Mouse (Mus musculus) heart, adult 18-20 months (tissue): ENCODE data around the gene Amh. TPM values are rescaled to one million over a fixed set of nuclear protein-coding genes. Genes with fewer than 3 reads are reported as not detected.

Experiments used
- DNase-seq, 2 experiments: peaks; one replicate each; pipeline ENCODE4 v3.0.0; 2021 to 2022; ENCODE audit warnings: mixed read lengths in 1 of 2
- microRNA-seq, 2 experiments: library from miRNA; unstranded; fragments of <30 nt; microRNA quantifications; one replicate each; pipeline ENCODE4 v1.2.0; 2022
- total RNA-seq, 2 experiments: library from RNA; stranded (reverse); gene quantifications; 2 replicates each; pipeline ENCODE4 v1.2.3; 2021

Amh gene
- total RNA-seq, 2 experiments from 2014 or later = 0.33 TPM; not detected in 1

DNA sequence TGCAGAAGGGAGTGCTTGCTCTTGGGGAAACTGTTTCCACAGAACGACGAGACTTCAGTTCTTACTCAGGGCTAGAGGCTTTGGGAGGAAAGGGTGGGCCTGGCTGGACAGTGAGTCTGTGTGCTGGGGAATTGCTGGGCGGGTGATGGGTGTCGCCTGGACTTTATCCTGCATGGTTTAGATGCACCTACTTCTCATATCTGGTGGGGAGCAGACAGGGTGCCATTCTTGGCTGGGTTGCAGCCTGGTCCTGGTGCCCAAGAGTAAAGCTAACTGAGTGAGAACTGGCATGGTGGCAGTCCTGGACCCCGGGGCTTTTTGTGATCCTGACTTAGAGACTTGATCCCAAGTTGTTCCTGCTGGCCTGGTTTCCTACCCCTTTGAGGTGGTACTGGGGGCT, 51.9 kb downstream of the Amh start:
- no peak for DNase-seq

Small RNA genes lying within 50 kb of the gene (microRNA-seq; reads per million reads assigned to microRNA genes)
- gene Mir1982 = 1.1 to 4.6 reads per million in 2 experiments

Other genes starting within 250 kb of the Amh start
- 10 to 100 TPM; 11.2 to 11.6 TPM for gene Rexo1, start 243.7 kb upstream of the Amh start, total RNA-seq
- 1 to 10 TPM; 5.2 to 5.5 TPM for gene Klf16, start 227.9 kb upstream of the Amh start, total RNA-seq
- 10 to 100 TPM; 40.6 to 44.8 TPM for gene Abhd17a, start 214.9 kb upstream of the Amh start, total RNA-seq
- 10 to 100 TPM; 20.1 to 22.2 TPM for gene Scamp4, start 202.4 kb upstream of the Amh start, total RNA-seq
- gene Adat3, start 202.4 kb upstream of the Amh start, total RNA-seq = 1 to 10 TPM; 1.1 to 1.5 TPM
- under 1 TPM; 0.15 to 0.46 TPM for gene Gm49322, start 199.2 kb upstream of the Amh start, total RNA-seq
- 100 to 1,000 TPM; 121 to 132 TPM for gene Csnk1g2, start 182.4 kb upstream of the Amh start, total RNA-seq
- gene Btbd2, start 148.2 kb upstream of the Amh start, total RNA-seq = 10 to 100 TPM; 43.2 to 46.1 TPM
- gene Mknk2, start 127.1 kb upstream of the Amh start, total RNA-seq = 100 to 1,000 TPM; 185 to 204 TPM
- gene Mob3a, start 103.3 kb upstream of the Amh start, total RNA-seq = 1 to 10 TPM; 7.5 to 8.0 TPM
- 1 to 10 TPM; 2.5 to 2.6 TPM for gene Izumo4, start 103.1 kb upstream of the Amh start, total RNA-seq
- gene Ap3d1, start 63.0 kb upstream of the Amh start, total RNA-seq = 10 to 100 TPM; 42.3 to 45.0 TPM
- gene Dot1l, start 50.0 kb upstream of the Amh start, total RNA-seq = 10 to 100 TPM; 11.7 to 14.3 TPM
- 10 to 100 TPM; 28.6 to 28.7 TPM for gene Sf3a2, start 7.0 kb upstream of the Amh start, total RNA-seq
- gene Plekhj1, start 6.6 kb upstream of the Amh start, total RNA-seq = 10 to 100 TPM; 30.7 to 32.4 TPM
- gene Jsrp1, start 8.3 kb downstream of the Amh start, total RNA-seq = under 1 TPM; 0.41 to 0.69 TPM
- gene Oaz1, start 21.4 kb downstream of the Amh start, total RNA-seq = 100 to 1,000 TPM; 897 to 934 TPM
- gene Lingo3, start 38.8 kb downstream of the Amh start, total RNA-seq = 10 to 100 TPM; 13.5 to 16.6 TPM
- gene Lsm7, start 50.0 kb downstream of the Amh start, total RNA-seq = 10 to 100 TPM; 23.5 to 27.8 TPM
- gene Sppl2b, start 50.0 kb downstream of the Amh start, total RNA-seq = 10 to 100 TPM; 11.9 to 15.9 TPM
- gene Tmprss9, start 66.6 kb downstream of the Amh start, total RNA-seq = not detected
- gene Timm13, start 95.7 kb downstream of the Amh start, total RNA-seq = 100 to 1,000 TPM; 125 to 144 TPM
- 1 to 10 TPM; 4.7 to 5.8 TPM for gene Lmnb2, start 113.0 kb downstream of the Amh start, total RNA-seq
- gene Gadd45b, start 124.8 kb downstream of the Amh start, total RNA-seq = 10 to 100 TPM; 14.9 to 19.0 TPM
- 1 to 10 TPM in 1 of 2 experiments, under 1 TPM in 1; 0.82 to 1.3 TPM for gene Gng7, start 209.7 kb downstream of the Amh start, total RNA-seq
- gene Diras1, start 220.4 kb downstream of the Amh start, total RNA-seq = not detected
- 10 to 100 TPM; 12.8 to 14.2 TPM for gene Slc39a3, start 232.2 kb downstream of the Amh start, total RNA-seq